Mouse (Mus musculus) cerebellum, adult 2 months (tissue): ENCODE results near the gene Tmem29.
A peak's percentile ranks its signal among the peaks of the same experiment; 100 is the strongest.

Experiments used
- CTCF ChIP-seq: fragments of 200-500 bp; IDR thresholded peaks from 2 replicates; pipeline ENCODE4 v1.5.1; 2011; ENCODE audit warnings: low read depth, mild to moderate bottlenecking, control low read depth, low read length, moderate library complexity, borderline replicate concordance; ENCODE audit not compliant: insufficient read depth
- POLR2A ChIP-seq: fragments of 200-500 bp; IDR thresholded peaks from 2 replicates; pipeline ENCODE4 v1.6.1; 2011; ENCODE audit warnings: low read length, control low read depth, borderline replicate concordance; ENCODE audit not compliant: insufficient read depth

- TF ChIP-seq POLR2A (peak; percentile 33; the same call in 1 of the 2 replicates), CTCF (peak; percentile 52; the same call in 1 of the 2 replicates)
Observed at GRCm38 (mm10) chrX:150458766-150459350, at the start of gene Tmem29.
